Mouse (Mus musculus) heart, postnatal 14 days (tissue): ENCODE data around the gene S100a11. TPM values are rescaled to one million over a fixed set of nuclear protein-coding genes. Genes with fewer than 3 reads are reported as not detected.
A peak's percentile ranks its signal among the peaks of the same experiment; 100 is the strongest.
"Not testable (repeated sequence)": the region's sequence is repeated elsewhere in the genome, so short reads cannot be mapped to it uniquely, and the experiment has no call there.

Experiments used
- DNase-seq, 2 experiments: peaks; one replicate each; pipeline ENCODE4 v3.0.0; 2021 to 2022
- intact Hi-C: fragments of 180-260 bp; cut with DNase I; formaldehyde crosslinking; loops from one replicate; pipeline ENCODE4 v1.15.1; 2025
- total RNA-seq, 2 experiments: library from RNA; stranded (reverse); gene quantifications; 2 replicates each; pipeline ENCODE4 v1.2.3; 2021

The S100a11 gene
- total RNA-seq, 2 experiments from 2014 or later: 111 to 124 TPM

- DNase-seq: no peak
These were observed 395 bp upstream of the S100a11 start for GRCm38 (mm10) chr3:93519856-93520329.

DNA sequence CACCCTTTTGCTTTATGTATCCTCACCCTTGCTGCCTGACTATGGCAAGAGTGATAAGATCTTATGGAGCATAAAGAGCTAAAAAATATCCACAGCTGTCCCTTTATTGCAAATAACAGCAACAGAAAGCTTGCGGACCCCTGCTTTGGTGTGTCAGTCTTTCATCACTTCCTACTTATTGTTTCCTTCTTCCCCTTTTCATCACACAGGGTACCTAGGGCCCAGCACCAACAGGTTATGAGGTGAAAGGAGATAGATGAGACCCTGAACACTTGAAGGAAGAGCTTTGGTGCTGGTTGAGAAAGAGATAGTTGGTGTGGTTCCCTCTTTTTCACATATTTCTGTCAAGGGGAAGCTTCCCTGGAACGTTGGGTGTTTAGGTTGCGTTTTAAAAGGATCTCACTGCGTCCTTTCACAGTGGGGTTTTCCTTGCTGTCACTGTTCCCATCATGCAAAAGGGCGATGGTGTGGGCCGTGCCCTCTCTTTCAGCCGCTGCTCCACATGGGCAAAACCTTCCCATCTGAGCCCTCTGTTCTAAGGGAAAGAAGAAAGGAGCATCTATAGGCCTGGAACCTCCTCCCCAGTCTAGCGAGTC is 1.3 kb downstream of the S100a11 start:
- intact Hi-C loops: loop anchor here (2.0 to 5.0 kb wide), 2 partner anchors 25 to 86 kb away; no protein-coding TSS in a partner anchor

More at GRCm38 (mm10) chr3:93519856-93520329, 395 bp upstream of the S100a11 start:
- intact Hi-C loops: loop anchor here (5.0 kb wide), 1 partner anchor 87 kb away; no protein-coding TSS in a partner anchor

DNA sequence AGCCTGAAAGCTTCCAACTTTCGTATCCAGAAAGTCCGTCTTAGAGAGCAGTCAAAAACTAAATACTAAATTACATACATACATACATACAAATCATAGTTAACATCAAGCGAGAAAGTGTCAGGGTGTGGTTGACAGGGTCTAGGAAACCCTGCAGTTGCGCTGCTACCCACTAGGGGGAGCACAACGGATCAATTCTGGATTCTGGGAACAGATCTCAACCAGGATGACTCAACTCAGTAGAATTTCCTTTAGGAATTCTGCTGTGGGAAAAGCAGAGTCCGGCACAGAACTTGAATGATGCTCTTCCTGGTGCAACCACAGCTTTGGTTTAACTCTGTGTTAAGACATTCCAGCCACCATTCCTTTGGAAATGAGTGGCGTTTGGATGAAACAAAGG is 2.3 kb downstream of the S100a11 start:
- intact Hi-C loops: loop anchor here (2.0 to 5.0 kb wide), 2 partner anchors 24 to 85 kb away; no protein-coding TSS in a partner anchor
- DNase-seq: peak; percentile 73 to 84

More for the DNA sequence above, 1.3 kb downstream of the S100a11 start:
- DNase-seq: no peak

- DNase-seq: no peak
- intact Hi-C loops: no loop called here
These were observed 7.0 kb downstream of the S100a11 start for GRCm38 (mm10) chr3:93527300-93527699.

GRCm38 (mm10) chr3:93528807-93529206 is 8.5 kb downstream of the S100a11 start:
- DNase-seq: no peak
- intact Hi-C loops: no loop called here

DNA sequence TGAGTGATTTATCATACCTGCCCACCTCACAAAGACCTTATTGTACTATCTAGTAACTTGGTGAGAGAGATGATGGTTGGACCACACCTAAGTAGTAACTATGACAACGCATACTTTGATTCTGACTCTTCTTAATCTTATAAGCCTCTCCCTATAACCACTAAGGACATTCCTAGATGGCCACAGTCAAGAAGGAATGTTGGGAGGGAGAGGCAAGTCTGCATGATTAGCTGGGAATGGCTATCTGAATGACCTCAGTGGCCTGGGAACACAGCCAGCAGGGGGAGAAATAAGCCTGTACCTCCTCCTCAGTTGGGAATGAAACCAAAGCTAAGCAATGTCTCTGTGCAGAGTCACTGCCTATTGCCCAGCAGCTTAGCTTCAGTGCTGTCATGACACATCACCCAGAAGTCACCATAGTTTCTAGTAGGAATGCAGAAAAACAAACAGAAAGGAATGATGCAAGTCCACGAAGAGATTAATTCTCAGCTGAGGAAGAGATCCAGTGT is 16.8 kb downstream of the S100a11 start:
- intact Hi-C loops: no loop called here
- peak; percentile 69 to 72 for DNase-seq

DNA sequence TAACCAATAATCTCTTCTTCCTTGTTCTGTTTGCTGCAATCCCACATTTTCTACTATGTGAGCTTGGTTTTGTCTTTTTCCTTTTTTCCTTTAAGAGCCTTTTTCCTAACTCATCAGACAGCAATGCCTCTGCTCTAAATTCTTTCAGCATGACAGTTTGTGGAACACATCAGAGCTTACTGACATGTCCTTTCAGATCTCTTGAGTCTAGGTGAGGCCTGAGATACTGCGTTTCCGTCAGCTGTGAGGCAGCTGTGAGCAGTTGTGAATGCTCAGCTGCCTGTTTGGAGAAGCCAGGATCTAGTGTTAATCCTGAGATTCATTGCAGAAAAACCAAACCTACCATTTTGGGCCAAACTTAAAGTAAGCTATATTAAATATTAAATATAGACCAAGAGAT is 18.2 kb downstream of the S100a11 start:
- intact Hi-C loops: no loop called here
- no peak for DNase-seq

- DNase-seq: no peak
- intact Hi-C loops: no loop called here
These were observed 21.2 kb downstream of the S100a11 start for GRCm38 (mm10) chr3:93541501-93541900.

DNA sequence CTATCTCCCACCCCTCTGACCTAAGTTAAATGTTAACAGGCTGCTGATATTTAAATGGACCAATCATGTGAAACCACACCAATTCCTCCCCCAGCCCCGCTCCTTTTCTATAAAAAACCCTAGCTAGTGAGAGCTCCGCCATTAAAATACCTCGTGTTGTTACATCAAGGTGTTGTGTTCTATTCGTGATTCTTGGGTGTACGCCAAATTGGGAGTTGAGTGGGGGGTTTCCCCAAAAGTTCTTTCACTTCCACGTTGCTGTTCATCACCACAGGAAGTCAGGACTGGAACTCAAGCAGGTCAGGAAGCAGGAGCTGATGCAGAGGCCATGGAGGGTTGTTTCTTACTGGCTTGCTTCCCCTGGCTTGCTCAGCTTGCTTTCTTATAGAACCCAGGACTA is 23.9 kb downstream of the S100a11 start:
- intact Hi-C loops, DNase-seq: not testable (repeated sequence)

DNA sequence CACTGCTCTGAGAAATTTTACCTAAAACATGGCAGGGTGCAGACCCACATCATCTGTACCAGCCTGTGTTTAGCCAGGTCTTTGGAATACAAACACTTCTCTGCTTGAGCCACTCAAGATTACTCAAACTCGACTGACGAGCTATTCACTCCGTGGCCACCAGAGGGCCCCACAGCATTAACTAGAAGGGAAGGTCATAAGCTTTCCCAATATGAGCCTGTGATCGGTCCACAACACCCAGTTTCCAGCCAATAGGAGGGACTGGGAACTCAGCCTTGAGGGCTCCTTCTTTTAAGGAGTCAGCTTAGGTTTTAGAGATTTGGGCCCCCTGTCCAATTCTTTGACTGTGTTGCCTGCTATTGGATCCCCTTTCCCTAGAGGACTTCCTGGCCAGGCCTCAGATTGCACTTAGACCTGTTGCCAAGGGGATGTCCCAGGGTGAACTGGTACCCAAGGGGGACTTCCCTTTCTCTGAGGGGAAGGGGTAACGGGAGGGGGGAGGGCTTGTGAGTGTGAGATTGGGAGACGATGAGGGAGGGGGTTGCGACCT is 26.9 kb downstream of the S100a11 start:
- intact Hi-C loops: loop anchor here (1.0 to 2.0 kb wide), 3 partner anchors 24 to 60 kb away; no protein-coding TSS in a partner anchor
- DNase-seq: peak; percentile 86 to 92

- peak in 1 of 2 experiments; percentile 13 for DNase-seq
- intact Hi-C loops: loop anchor here (1.0 to 2.0 kb wide), 3 partner anchors 25 to 59 kb away; no protein-coding TSS in a partner anchor
These were observed 27.7 kb downstream of the S100a11 start for GRCm38 (mm10) chr3:93547749-93548540.

GRCm38 (mm10) chr3:93548541-93549266 is 28.4 kb downstream of the S100a11 start:
- intact Hi-C loops: no loop called here
- no peak for DNase-seq

GRCm38 (mm10) chr3:93549986-93550385 is 29.7 kb downstream of the S100a11 start:
- intact Hi-C loops: no loop called here
- DNase-seq: no peak

DNA sequence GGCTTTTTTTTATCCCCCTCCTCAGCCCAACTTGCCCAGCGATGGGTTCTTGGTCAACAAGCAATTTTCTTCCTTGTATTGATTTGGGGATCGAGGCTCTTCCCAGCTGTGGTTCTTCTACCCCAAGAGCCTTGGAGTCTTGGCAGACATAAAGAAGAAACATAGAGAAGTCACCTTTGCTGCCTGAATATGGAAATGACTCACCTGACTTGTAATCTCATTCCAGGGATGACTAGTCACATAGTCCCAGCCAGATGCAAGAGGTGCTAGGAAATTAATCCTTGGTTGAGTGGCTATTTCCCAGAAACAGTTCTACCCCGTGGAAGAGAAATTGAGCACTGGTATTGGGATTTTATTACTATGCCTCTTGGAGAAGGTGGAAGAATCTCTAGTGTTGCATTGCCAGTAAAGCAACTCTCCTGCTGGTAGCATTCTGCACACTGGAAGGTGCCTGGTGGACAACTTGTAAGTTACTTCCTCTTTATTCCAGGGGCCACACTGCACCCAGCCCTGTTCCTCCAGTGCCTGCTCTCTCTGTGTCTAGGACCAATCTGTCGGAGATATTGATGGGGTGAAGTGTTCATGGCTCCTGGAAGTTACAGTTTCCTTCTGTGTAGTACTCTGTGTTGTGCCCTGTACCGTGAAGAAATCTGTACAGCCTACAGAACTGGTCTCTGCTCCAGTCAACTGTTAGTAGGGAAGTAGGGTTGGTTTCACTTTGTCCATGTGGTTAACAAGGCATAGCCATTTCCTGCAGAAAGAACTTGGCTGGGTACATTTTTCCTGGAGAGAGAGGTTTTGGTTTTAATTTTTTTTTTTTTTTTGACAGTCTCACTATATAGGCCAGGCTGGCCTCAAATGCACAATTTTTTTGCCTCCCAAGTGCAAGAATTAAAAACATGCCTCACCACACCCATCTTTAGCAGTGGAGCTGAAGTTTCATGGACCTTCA is 31.9 kb downstream of the S100a11 start:
- no peak for DNase-seq
- intact Hi-C loops: no loop called here

DNA sequence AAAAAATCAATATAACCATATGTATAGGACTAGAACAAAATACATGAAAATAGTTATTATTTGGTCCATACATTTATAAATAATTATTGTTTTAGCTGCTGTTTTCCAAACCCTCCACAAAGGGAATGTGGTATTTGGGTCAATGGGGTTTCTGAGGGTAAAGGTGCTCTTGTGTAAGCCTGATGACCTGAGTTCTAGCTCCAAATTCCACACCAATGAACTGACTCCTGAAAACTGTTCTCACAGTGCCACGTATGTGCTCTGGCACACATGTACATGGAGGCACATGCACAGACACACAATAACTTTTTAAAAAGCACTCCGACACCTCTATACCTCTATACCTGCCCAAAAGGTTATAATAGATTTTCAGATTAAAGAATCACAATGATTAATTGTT is 33.0 kb downstream of the S100a11 start:
- intact Hi-C loops: no loop called here
- DNase-seq: no peak

DNA sequence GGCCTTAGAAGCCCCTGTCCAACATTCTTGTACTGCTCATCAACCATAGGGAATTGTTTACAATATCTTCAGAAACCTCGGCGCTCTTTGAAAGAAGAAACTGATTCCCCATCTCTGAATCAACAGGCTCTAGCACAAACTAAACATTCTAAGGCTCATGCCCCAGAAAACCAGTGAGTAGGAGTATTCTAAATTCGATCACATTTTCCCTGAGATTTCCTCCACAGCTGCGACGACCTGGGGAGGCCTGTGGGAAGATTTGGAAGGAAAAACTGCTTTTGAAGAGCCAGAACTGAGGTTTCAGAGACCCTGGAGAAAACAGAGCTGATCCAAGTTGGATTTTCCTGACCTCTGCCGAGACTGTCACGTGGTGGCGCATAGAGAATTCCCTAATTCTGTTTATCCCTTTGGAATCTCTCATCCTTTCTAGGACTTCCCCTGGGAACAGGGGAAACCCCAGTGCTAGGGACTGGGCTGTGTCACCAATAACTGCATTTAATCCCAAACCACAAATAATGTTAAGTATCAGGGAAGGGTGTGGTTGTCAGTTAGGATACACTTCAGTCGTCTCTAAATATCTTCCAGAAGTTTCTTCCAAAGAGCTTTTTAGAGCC is 33.6 kb downstream of the S100a11 start:
- peak in 1 of 2 experiments; percentile 9 for DNase-seq
- intact Hi-C loops: loop anchor here (2.0 kb wide), 1 partner anchor 15 kb away; no protein-coding TSS in a partner anchor

DNA sequence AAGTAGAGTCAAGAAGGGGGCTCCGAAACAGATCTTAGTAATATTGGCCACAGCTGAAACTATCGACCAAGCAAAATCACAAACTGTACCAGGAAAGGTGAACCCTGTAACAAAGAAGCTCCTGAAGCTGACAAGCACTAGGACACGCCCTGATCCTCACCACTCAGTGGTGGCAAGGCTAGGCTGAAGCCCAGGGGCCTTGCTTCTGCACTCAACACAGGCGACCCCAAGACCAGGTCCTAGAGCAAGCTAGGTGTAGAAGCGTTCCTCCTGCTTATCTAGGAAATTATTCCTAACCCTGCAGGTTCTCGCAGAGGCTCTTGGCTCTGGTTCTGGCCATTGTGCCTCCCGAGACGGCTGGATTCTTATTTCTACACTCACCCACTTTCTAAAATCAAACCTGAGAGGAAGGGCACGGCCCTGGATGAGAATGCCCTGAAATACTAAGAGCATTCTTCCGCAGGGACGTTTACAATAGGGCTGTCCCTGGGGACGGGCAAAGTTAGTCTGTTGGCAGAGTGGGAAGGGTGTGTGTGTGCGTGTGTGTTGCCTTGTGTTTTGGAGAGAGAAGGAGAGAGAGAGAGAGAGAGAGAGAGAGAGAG is 34.2 kb downstream of the S100a11 start:
- peak; percentile 28 to 44 for DNase-seq
- intact Hi-C loops: loop anchor here (2.0 kb wide), 1 partner anchor 14 kb away; no protein-coding TSS in a partner anchor
